Comparison of ENCODE assay signal across 9 mouse cellular contexts in the genomic region with DNA sequence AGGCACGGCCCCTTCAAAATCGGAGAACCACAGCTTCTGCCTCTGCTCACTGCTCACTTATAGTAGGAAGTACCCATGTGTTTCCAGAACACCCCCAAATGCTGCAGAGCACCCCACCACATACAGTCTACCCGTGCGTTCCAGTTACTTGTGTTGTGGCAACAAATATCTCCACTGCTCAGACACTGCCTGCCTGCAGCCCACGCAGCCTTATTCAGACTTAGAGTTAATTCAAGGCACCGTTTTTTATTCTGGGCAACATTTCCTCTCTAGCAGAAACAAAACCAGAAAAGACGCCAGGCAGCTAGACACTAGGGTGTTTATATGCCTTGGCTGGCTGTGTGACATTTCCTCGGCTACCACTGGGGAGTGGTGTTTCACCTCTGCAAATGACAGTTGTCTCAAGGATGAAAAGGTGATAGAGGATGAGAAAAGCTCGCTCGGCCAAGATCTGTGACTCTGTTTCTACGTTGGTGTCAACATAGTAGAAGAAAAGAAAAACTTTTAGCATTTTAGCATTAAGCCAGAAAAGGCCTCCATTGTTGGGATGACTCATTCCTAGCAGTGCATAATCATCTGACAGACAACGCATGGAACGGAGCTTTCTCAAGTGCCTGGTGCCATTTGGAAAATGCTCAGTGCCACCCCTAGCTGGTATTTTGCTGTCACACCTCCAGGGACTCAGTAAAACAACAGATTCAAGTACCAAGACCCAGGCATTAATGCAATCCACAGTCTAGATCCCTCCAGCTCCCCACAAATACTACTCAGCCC.
DNase-seq lines count a peak whose midpoint lies in the region; ATAC-seq and TF ChIP-seq lines count a peak whose summit lies in the region.
"Had no signal": no experiment of that assay in that cellular context is flagged by ENCODE, and none has a peak within 500 bp of the region (broad histone marks: within the 10 kb centered on the region; RNA-seq: fewer than 3 reads in every experiment).

No protein-coding gene starts in this region.

- H3K27me3 ChIP-seq in forebrain, embryonic 15.5 days = no peaks in the 10 kb centered on the region
- H3K27me3 ChIP-seq in forebrain, embryonic 10.5 days (ENCODE audit: poor library complexity, severe bottlenecking) = no peaks in the 10 kb centered on the region

- ATAC-seq in forebrain, embryonic 15.5 days (replicated peaks) = peak; percentile 49
- peak; percentile 54 to 60; a peak in 3 of 4 replicates for ATAC-seq in hematopoietic stem cell, adult 5-6 weeks (replicated peaks in 1 of 2; ENCODE audit: insufficient read depth in 1 of 2, low FRiP score in 2 of 2, low TSS enrichment in 1 of 2, low read depth in 1 of 2, poor library complexity in 2 of 2, severe bottlenecking in 2 of 2)
- no peak for ATAC-seq in erythroid progenitor cell, adult 5-6 weeks (replicated peaks; ENCODE audit: low FRiP score, poor library complexity, severe bottlenecking)

- peaks cover 19% of the 10 kb centered on the region; the same call in 1 of the 2 replicates for H3K4me1 ChIP-seq in forebrain, embryonic 15.5 days
- H3K4me1 ChIP-seq in forebrain, embryonic 10.5 days = peaks cover 26% of the 10 kb centered on the region
- no peaks in the 10 kb centered on the region; the same call in 1 of the 2 replicates for H3K4me1 ChIP-seq in lung, adult 2 months (ENCODE audit: control insufficient read depth, insufficient read depth, low read length)

- no peaks in the 10 kb centered on the region for H3K36me3 ChIP-seq in forebrain, embryonic 15.5 days
- H3K36me3 ChIP-seq in forebrain, embryonic 10.5 days (replicated peaks) = no peaks in the 10 kb centered on the region
- H3K36me3 ChIP-seq: limb, embryonic 12.5 days had no signal

- no peak for DNase-seq in forebrain, embryonic 10.5 days (ENCODE audit: extremely low spot score, low spot score)
- DNase-seq in lung, postnatal 10 days = peak; percentile 36
- DNase-seq in lung, adult 2 months = no peak
- peak; percentile 12 for DNase-seq in right cerebral cortex, postnatal 14 days
- DNase-seq in kidney, adult 18-20 months = no peak

- no peak for TF ChIP-seq POLR2A in lung, adult 2 months (IDR thresholded peaks at IDR 0.05; ENCODE audit: borderline replicate concordance, extremely low read depth, low read depth, low read length)

- TF ChIP-seq CTCF in lung, adult 2 months (IDR thresholded peaks at IDR 0.05; ENCODE audit: insufficient read depth, low read length) = no peak

- no peak overlapping the region for H3K4me2 ChIP-seq in forebrain, embryonic 15.5 days (replicated peaks)

- H3K4me3 ChIP-seq in forebrain, embryonic 15.5 days = no peak overlapping the region
- H3K4me3 ChIP-seq in forebrain, embryonic 10.5 days = no peak overlapping the region
- H3K4me3 ChIP-seq in lung, adult 2 months (replicated peaks; ENCODE audit: extremely low read depth, low read depth, low read length) = no peak overlapping the region
- H3K4me3 ChIP-seq: limb, embryonic 12.5 days had no signal

- no peak overlapping the region for H3K27ac ChIP-seq in forebrain, embryonic 15.5 days (replicated peaks)
- H3K27ac ChIP-seq in forebrain, embryonic 10.5 days = no peak overlapping the region
- H3K27ac ChIP-seq: limb, embryonic 12.5 days had no signal

- no peaks in the 10 kb centered on the region for H3K9me3 ChIP-seq in forebrain, embryonic 15.5 days
- no peaks in the 10 kb centered on the region for H3K9me3 ChIP-seq in forebrain, embryonic 10.5 days
- H3K9me3 ChIP-seq: limb, embryonic 12.5 days had no signal

- H3K9ac ChIP-seq in forebrain, embryonic 15.5 days (replicated peaks) = no peak overlapping the region
- H3K9ac ChIP-seq: limb, embryonic 12.5 days had no signal

- WGBS in forebrain, embryonic 15.5 days = 43% methylated on average over 13 of the region's 13 CpGs
- 87% methylated on average over 13 of the region's 13 CpGs for WGBS in forebrain, embryonic 10.5 days
- 55% methylated on average over 13 of the region's 13 CpGs for WGBS in lung, adult 2 months

Comparison
In these comparisons a context has a peak if more than half of its experiments do, and no peak if none do; other contexts are left out.
1. DNase-seq: peak in lung, postnatal 10 days (single experiment) and right cerebral cortex, postnatal 14 days (single experiment); none in forebrain, embryonic 10.5 days (single experiment), lung, adult 2 months (single experiment) and kidney, adult 18-20 months (single experiment).